Mouse (Mus musculus) left cerebral cortex, postnatal 4 days (tissue): Measurements from ENCODE around the gene Cnn3. TPM values are rescaled to one million over a fixed set of nuclear protein-coding genes. Genes with fewer than 3 reads are reported as not detected.

Source experiments
- DNase-seq: peaks from one replicate; pipeline ENCODE4 v3.0.0-alpha.2; 2022
- intact Hi-C: fragments of 180-260 bp; cut with DNase I; formaldehyde crosslinking; loops from one replicate; pipeline ENCODE4 v1.15.1; 2025
- total RNA-seq, 2 experiments: library from RNA; stranded (reverse); gene quantifications; 2 replicates each; pipeline ENCODE4 v1.2.3; 2021

Gene Cnn3
- 100 to 1,000 TPM; 101 to 110 TPM for total RNA-seq

- peak; percentile 97 for DNase-seq
- intact Hi-C loops: loop anchor here (5.0 kb wide), 1 partner anchor 119 kb away; no protein-coding TSS in a partner anchor
These were observed at the start of gene Cnn3 for GRCm38 (mm10) chr3:121425861-121426620. Gene Cnn3, plus strand, starts transcription at chr3:121426497.

- intact Hi-C loops: no loop called here
- DNase-seq: no peak
These were observed 47.3 kb upstream of the Cnn3 start for GRCm38 (mm10) chr3:121378708-121379612.

GRCm38 (mm10) chr3:121379699-121380098 is 46.6 kb upstream of the Cnn3 start:
- intact Hi-C loops: no loop called here
- DNase-seq: no peak

- intact Hi-C loops: no loop called here
- DNase-seq: no peak
These were observed 38.8 kb upstream of the Cnn3 start for GRCm38 (mm10) chr3:121387471-121388009.

DNA sequence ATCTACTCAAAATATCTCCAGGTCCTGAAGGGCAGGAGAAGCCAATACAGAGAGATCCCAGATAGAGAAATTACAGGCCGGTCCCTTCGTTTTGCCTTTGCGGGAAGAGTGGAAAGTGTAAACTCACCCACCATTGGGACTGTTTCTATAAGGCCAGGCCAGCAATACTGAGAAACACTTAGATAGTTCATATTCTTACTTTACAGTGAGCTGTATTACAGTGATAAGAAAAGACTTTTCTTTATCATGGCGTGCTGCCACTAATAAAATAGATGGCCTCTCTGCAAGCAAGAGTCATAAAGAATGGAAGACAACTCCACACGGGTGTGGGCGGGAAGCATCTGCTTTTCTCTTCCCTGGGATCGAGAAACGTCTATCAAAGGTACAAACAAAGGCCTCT is 36.9 kb upstream of the Cnn3 start:
- DNase-seq: no peak
- intact Hi-C loops: no loop called here

DNA sequence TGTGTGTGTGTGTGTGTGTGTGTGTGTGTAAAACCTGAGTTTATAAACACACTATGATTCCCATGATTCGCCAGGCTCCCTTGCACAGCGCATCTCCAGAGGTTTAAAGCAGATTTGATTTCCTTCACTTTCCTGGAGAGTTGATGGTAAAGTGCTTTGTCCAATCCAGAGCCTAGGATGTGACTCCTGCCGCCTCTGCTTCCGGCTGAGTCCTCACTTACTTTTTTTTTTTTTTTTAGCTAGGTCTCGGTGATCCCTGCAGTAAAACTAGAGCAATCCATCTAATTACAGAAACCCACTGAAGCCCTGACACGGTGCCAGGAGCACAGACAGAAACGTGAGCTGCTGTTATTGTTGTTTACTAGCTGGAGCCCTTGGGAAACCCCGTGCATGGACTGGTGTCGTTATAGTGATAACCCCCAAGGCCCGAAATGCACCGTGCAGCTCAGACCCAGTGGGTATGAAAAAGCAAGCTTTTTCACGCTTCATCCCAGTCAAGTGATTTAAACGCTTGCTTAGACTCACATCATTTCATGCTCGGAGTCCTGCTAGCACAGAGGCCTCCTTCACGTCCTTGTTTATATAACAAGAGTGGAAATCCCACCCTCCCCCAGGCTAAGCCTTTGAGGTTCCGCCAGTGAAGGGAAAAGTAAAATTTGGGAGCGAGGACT is 36.3 kb upstream of the Cnn3 start:
- DNase-seq: peak; percentile 60
- intact Hi-C loops: no loop called here

DNA sequence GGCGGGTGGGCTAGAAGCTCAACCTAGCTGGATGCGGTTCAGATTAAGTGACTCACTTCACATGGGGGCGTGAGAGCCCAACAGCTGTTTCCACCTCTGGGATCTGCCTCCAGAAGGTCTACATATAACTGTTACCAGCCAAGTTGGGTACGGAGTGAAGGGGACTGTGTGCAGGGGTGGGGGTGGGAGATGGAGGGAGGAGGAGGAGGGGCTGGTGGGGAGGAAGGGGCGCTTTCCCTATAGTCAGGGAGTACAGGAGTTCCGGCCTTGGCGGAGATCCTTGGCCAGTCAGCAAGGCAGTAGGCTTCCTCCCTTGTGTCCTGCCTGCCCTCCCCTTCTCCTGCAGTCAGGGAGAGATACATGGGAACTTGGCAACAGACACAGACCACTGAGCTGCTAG is 35.6 kb upstream of the Cnn3 start:
- DNase-seq: peak; percentile 20

GRCm38 (mm10) chr3:121395588-121396295 is 30.6 kb upstream of the Cnn3 start:
- DNase-seq: no peak
- intact Hi-C loops: no loop called here

More for the DNA sequence above, 35.6 kb upstream of the Cnn3 start:
- intact Hi-C loops: no loop called here

DNA sequence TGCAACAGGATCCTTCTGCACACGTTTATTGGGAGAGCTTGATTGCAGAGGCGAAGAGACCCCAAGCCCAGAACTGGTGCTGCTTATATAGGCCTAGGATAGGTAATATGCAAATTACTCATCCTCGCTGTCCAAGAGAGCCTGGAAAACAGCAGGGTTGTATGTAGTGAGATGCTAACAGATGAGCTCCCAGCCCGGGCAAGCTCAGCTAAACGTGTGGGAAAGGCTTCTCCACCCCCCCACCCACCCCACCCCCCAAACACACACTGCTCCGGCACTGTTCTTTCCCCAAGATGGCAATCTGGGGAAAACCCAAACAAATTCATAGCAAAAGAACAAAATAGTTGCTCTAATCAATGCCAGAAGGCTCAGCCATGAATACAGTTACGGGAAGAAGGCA is 29.7 kb upstream of the Cnn3 start:
- intact Hi-C loops: no loop called here
- no peak for DNase-seq

DNA sequence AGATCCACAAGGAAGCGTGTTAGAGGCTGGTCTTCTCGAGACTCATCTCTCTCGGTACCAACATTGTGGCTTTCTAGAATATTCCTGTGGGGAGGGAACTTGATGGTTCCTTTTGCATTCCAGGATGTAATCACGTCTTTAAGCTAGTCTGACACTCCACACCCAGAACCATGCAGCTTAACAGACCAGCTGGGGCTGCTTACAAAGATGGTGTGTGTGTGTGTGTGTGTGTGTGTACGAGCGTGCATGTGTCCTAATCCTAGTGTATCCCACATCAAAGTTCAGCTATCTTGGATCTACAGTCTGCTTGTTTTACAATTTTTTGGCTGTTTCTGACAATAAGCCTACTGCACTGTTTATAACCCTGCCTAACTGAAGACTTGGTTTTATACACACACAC is 29.3 kb upstream of the Cnn3 start:
- intact Hi-C loops: no loop called here
- DNase-seq: no peak

DNA sequence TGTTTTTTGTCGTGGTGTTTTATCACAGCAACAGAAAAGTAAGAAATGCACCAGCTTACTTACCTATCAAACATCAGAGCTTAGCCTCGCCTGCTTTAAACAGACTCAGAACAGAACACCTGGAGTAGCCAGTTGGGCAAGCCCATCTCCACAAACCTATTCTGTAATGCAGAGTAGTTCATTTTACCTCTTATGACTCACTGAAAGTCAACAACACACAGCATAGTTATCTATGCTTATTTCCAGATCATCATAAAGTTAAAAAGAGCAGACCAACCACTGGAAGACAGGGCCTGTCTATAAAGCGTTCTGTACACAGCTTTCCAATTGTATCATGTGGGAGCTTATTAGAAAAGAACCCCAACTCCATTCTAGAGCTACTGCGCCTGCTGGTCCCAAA is 24.9 kb upstream of the Cnn3 start:
- DNase-seq: no peak
- intact Hi-C loops: no loop called here

DNA sequence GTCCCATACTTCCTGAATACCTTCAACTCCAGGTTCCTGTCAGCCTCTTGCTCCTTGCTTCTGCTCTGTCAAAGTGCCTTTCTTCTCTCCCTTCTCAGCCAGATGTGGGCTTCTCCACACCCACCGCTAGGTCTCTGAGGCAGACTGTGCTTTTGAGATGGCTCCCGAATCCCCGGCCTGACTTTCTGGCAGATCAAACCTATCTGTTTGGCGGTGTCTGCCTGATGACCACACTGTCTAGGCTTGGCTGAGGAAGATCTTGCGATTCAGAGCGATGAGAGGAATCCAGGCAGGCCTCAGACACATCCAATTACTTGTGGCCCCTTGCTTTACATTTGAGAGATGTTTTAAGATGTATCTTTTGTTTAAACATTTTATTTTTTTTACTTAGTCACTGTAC is 24.2 kb upstream of the Cnn3 start:
- no peak for DNase-seq
- intact Hi-C loops: no loop called here

- intact Hi-C loops: no loop called here
- DNase-seq: no peak
These were observed 22.8 kb upstream of the Cnn3 start for GRCm38 (mm10) chr3:121403449-121403848.

GRCm38 (mm10) chr3:121405101-121405500 is 21.2 kb upstream of the Cnn3 start:
- intact Hi-C loops: no loop called here
- no peak for DNase-seq

DNA sequence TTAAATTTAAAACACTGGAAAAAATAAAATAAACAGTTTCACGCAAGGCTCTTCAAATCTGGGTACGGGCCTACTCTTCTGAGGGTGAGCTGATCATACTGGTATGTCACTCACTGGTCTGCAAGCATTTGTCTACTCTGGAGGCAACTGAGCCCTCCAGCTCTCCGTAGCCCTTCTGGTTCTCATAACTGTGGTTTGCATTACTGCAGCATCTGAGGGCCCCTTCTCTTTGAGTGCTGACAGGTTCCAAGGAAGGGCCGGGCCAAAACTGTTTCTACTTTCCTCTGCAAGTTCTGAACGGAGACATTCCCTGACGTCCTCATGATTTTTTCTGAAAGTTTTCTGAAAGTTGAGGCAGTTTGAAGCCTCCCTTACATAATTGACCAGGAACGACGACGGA is 18.9 kb upstream of the Cnn3 start:
- DNase-seq: no peak
- intact Hi-C loops: no loop called here

- no peak for DNase-seq
- intact Hi-C loops: no loop called here
These were observed 17.9 kb upstream of the Cnn3 start for GRCm38 (mm10) chr3:121408386-121408785.

DNA sequence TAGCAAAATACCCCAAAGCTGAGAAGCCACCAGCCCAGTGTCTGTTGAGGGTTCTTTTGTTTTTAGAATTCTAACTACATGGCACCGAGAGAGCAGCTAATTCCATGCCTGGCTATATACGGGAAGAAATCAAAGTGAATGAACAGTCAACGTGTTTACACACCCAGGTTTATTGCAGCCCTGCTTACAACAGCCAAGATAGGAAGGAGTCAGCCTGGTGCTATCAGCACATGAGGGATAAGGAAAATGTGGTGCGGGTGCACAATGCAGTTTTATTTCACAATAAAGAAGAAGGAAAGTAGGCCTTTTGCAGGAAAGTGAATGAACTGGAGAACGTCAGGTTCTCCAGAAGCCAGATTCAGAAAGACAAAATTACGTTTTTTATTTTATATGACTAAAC is 14.8 kb upstream of the Cnn3 start:
- intact Hi-C loops: no loop called here
- DNase-seq: no peak

DNA sequence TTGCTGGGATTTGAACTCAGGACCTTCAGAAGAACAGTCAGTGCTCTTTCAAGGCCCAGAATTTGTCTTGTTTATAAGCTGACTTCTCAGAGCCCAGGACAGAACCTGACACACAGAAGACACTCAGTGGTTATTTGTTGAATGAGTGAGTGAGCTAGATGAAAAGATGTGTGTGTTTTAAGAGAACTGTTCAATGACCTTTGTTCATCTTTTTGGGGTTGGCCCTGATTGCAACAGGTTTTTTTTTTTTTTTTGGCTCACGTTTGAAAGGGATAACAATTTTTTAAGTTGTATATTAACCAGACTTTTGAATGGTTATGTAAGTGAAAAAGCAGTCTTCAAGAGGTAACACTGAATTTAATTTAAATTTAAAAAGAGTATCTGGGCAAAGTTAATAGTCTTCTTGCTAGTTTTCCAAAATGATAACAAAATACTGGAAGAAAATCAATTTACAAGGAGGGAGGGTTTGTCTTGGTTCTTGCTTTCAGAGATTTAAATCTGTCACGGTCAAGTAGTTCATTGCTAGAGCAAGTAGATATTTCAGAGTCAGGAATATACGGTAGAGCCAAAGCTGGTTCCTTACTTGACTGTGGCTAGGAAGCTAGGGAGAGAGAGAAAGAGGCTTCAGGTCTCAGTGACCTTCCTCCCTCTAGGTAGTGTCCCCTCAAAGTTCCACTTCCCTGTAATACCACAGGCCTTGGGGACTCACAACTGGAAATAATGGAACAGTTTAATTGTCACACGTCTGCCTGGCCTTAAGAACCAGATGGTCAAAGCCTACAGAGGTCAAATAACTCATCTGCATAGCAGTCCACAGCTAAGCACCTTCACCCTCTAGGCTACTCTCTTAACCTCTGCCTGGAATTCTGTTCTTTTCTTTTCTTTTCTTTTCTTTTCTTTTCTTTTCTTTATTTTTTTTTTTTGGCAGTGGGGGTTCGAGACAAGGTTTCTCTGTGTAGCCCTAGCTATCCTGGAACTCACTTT is 9.8 kb upstream of the Cnn3 start:
- intact Hi-C loops: no loop called here
- DNase-seq: no peak
